Mouse (Mus musculus): Measurements from ENCODE around the gene H1foo. TPM values are rescaled to one million over a fixed set of nuclear protein-coding genes. Genes with fewer than 3 reads are reported as not detected.

H1foo gene
- total and polyA plus RNA-seq, 3 experiments: not detected

GRCm38 (mm10) chr6:115994877-115995520 is 50.3 kb downstream of the H1foo start, which contains the start of gene Plxnd1 (continued):
- TF ChIP-seq BHLHE40 (IDR thresholded peaks at IDR 0.05; ENCODE audit: borderline replicate concordance, low read depth, low read length): no peak
- no peak for TF ChIP-seq CHD1 (IDR thresholded peaks at IDR 0.05; ENCODE audit: low read depth, low read length)
- TF ChIP-seq HCFC1 (IDR thresholded peaks at IDR 0.05; ENCODE audit: low read depth, low read length): no peak
- no peak for TF ChIP-seq ZC3H11A (IDR thresholded peaks at IDR 0.05; ENCODE audit: low read depth, low read length)
- TF ChIP-seq E2F4 (IDR thresholded peaks at IDR 0.05; ENCODE audit: borderline replicate concordance, low read depth, low read length): no peak
- TF ChIP-seq POLR2AphosphoS2 (IDR thresholded peaks at IDR 0.05; ENCODE audit: low read length): no peak
- no peak for TF ChIP-seq TBP (IDR thresholded peaks at IDR 0.05; ENCODE audit: low read depth, low read length)
- peak; percentile 43 for TF ChIP-seq NELFE (IDR thresholded peaks at IDR 0.05; ENCODE audit: low read depth, low read length)
- TF ChIP-seq ZMIZ1 (IDR thresholded peaks at IDR 0.05; ENCODE audit: low read depth, low read length): no peak
- no peak for TF ChIP-seq NRF1 (IDR thresholded peaks at IDR 0.05; ENCODE audit: insufficient read depth, low read depth, low read length, poor library complexity, severe bottlenecking)
- 0 out of 2 replicates have a peak, but pooled peaks have one; percentile 19 for TF ChIP-seq MAZ (IDR thresholded peaks at IDR 0.05; ENCODE audit: low read depth, low read length)

- DNase-seq (ENCODE audit: low read depth, low spot score): peak; percentile 60
- H3K27ac ChIP-seq (ENCODE audit: control insufficient read depth, low read depth, low read length): peak overlapping the region; percentile 36
- H3K27me3 ChIP-seq (ENCODE audit: control insufficient read depth in 1 of 2, insufficient read depth in 2 of 2, low read length in 2 of 2): no peaks in the 10 kb centered on the region
- no peaks in the 10 kb centered on the region for H3K9me3 ChIP-seq (replicated peaks; ENCODE audit: insufficient read depth, low read length)
- H3K4me1 ChIP-seq (ENCODE audit: control insufficient read depth in 1 of 2, insufficient read depth in 2 of 2, low read length in 2 of 2): peaks cover 3 to 20% of the 10 kb centered on the region in 2 experiments
- no peak for TF ChIP-seq RCOR1 (IDR thresholded peaks at IDR 0.05; ENCODE audit: low read depth, low read length)
- no peak for TF ChIP-seq NRF1 (IDR thresholded peaks at IDR 0.05; ENCODE audit: insufficient read depth, low read depth, low read length, poor library complexity, severe bottlenecking)
- no peak for TF ChIP-seq MAX (IDR thresholded peaks at IDR 0.05; ENCODE audit: low read length)
- TF ChIP-seq MXI1 (IDR thresholded peaks at IDR 0.05; ENCODE audit: low read depth, low read length): no peak
- peak overlapping the region; percentile 87 to 100 for H3K4me3 ChIP-seq (ENCODE audit: control insufficient read depth in 1 of 2, insufficient read depth in 1 of 2, low read depth in 2 of 2, low read length in 2 of 2)
- H3K79me2 ChIP-seq (ENCODE audit: control insufficient read depth, insufficient read depth, low read length, poor library complexity): peaks cover 2% of the 10 kb centered on the region; the same call in 1 of the 2 replicates
- H3K36me3 ChIP-seq (ENCODE audit: control insufficient read depth in 1 of 2, insufficient read depth in 2 of 2, low read length in 2 of 2): peaks cover 0 to 7% of the 10 kb centered on the region in 2 experiments; a peak in 2 of 4 replicates
- H3K9ac ChIP-seq (ENCODE audit: control insufficient read depth, low read depth, low read length, poor library complexity, severe bottlenecking): peak overlapping the region; percentile 67
These were observed 50.8 kb downstream of the H1foo start for GRCm38 (mm10) chr6:115995531-115995941.

GRCm38 (mm10) chr6:115996171-115996851 is 51.6 kb downstream of the H1foo start:
- Histone ChIP-seq H3K4me1 (ENCODE audit: control insufficient read depth in 1 of 2, insufficient read depth in 2 of 2, low read length in 2 of 2) (peaks cover 3 to 20% of the 10 kb centered on the region in 2 experiments), H3K27ac (ENCODE audit: control insufficient read depth, low read depth, low read length) (no peak overlapping the region), H3K79me2 (ENCODE audit: control insufficient read depth, insufficient read depth, low read length, poor library complexity) (peaks cover 2% of the 10 kb centered on the region; the same call in 1 of the 2 replicates), H3K36me3 (ENCODE audit: control insufficient read depth in 1 of 2, insufficient read depth in 2 of 2, low read length in 2 of 2) (peaks cover 0 to 7% of the 10 kb centered on the region in 2 experiments; a peak in 2 of 4 replicates), H3K9ac (ENCODE audit: control insufficient read depth, low read depth, low read length, poor library complexity, severe bottlenecking) (no peak overlapping the region), H3K27me3 (ENCODE audit: control insufficient read depth in 1 of 2, insufficient read depth in 2 of 2, low read length in 2 of 2) (no peaks in the 10 kb centered on the region), H3K9me3 (replicated peaks; ENCODE audit: insufficient read depth, low read length) (no peaks in the 10 kb centered on the region), H3K4me3 (ENCODE audit: control insufficient read depth in 1 of 2, insufficient read depth in 1 of 2, low read depth in 2 of 2, low read length in 2 of 2) (no peak overlapping the region)
- 0 out of 2 replicates have a peak, but pooled peaks have one; percentile 29 for TF ChIP-seq MXI1 (IDR thresholded peaks at IDR 0.05; ENCODE audit: low read depth, low read length)
- no peak for TF ChIP-seq POLR2AphosphoS5 (IDR thresholded peaks at IDR 0.05; ENCODE audit: borderline replicate concordance, low read depth, low read length)
- TF ChIP-seq RAD21 (IDR thresholded peaks at IDR 0.05; ENCODE audit: low read depth, low read length): peak; percentile 31
- TF ChIP-seq SMC3 (IDR thresholded peaks at IDR 0.05; ENCODE audit: low read depth, low read length): peak; percentile 26; the same call in 1 of the 2 replicates
- TF ChIP-seq NELFE (IDR thresholded peaks at IDR 0.05; ENCODE audit: low read depth, low read length): no peak
- no peak for TF ChIP-seq POLR2A (IDR thresholded peaks at IDR 0.05; ENCODE audit: control insufficient read depth in 1 of 2, insufficient read depth in 1 of 2, low read depth in 1 of 2, low read length in 2 of 2, poor library complexity in 1 of 2)
- no peak for TF ChIP-seq MYC (IDR thresholded peaks at IDR 0.05; ENCODE audit: low read depth, low read length)
- TF ChIP-seq CTCF (IDR thresholded peaks at IDR 0.05 in 2 of 3, conservative IDR thresholded peaks at IDR 0.05 in 1 of 3; ENCODE audit: control insufficient read depth in 1 of 3, insufficient read depth in 1 of 3, low read depth in 2 of 3, low read length in 3 of 3, poor library complexity in 1 of 3, severe bottlenecking in 1 of 3): peak in 2 of 3 experiments; percentile 31 to 33; a peak in 3 of 6 replicates
- 0 out of 2 replicates have a peak, but pooled peaks have one; percentile 21 for TF ChIP-seq MAZ (IDR thresholded peaks at IDR 0.05; ENCODE audit: low read depth, low read length)
- peak; percentile 56 for DNase-seq (ENCODE audit: low read depth, low spot score)
